Mouse (Mus musculus) embryo, embryonic 10 days (tissue): ENCODE results near the gene Mettl7a2.
"Not testable (repeated sequence)": the region's sequence is repeated elsewhere in the genome, so short reads cannot be mapped to it uniquely, and the experiment has no call there.

Experiments used
- DNase-seq: peaks from one replicate; pipeline ENCODE4 v3.0.0-alpha.2; 2015; ENCODE audit warnings: low spot score

Gene Mettl7a2

DNA sequence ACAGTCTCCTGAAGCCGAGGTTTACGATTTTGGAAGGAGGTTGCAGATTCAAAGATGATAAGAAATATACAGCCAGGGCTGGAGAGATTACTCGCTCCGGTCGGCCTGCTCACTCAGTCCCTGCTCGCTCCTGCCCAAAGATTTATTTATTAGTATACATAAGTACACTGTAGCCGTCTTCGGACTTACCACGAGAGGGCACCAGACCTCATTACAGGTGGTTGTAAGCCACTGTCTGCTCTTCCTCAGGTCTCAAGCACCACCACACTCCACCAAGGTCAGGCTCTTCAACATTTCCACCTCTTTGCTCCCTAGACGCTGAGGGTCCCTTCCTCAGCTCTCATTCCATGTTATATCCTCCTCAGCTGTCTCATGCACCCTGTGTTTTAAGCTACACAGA lies 15.2 kb upstream of the Mettl7a2 start:
- DNase-seq = peak; percentile 76

DNA sequence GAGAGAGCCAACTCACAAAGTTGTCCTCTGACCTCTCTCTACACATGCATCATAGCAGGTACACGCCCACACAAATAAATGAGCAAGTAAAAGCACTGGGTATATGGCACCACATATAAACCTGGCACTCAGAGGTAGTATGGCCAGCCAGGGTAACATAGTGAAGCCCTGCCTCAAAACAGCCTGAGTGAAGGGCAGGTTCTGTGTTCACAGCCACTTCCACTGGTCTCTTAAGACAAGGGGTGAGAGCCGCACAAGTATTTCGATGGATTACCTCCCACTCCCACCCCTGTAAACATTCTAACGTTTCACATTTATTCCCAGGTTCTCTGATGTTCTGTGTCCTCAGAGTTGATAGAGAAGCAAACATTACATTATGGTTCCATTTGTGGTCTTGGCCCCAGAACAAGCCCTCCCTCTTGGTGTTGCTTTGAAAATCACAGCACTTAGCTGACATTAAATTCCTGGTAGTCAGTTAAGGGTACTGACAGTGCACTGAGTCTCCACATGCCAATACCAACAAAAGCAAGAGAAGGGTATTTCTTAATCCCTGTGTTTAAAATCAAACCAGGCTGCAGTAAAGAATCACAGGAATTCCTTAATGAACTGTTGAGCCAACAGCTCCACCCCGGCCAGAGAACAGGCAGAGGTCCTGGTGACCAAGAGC lies 11.6 kb upstream of the Mettl7a2 start:
- DNase-seq = not testable (repeated sequence)

DNA sequence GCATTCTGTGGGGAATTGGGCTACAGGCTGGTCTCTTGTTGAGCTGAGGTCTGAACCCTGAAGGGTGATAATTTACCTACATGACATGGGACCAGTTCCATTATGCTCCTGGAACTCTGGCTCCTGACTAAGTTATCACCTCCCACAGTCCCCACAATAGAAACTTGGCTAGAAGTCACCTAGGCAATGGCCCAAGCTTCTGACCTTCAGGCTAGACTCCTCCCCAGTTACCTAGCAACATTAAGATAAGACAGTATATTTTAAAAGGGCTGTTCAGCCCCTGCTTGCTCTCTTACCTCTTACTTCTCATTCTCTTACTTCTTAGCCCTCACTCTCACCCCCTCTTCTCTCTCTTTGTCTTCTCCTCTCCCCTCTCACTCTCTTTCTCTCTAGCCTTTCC lies 7.5 kb upstream of the Mettl7a2 start:
- DNase-seq = no peak

DNA sequence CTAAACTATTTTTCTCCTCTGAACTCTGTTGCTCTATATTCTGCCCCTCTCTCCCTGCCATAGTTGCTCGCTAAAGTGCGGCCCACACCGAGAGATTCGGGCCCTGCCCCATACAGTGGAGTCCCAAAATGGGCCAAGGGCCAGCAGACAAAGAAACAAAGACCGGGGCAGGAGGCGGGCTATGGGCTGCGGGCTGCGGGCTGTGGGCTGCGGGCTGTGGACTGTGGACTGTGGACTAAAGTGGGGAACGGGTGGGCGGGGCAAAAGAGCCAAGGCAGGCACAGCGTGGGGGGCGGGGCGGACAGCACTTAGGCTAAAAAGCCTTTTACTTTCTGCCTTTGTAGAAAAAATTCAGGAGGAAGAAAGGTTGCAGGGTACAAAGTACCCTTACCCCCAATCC lies 6.2 kb upstream of the Mettl7a2 start:
- DNase-seq = no peak

DNA sequence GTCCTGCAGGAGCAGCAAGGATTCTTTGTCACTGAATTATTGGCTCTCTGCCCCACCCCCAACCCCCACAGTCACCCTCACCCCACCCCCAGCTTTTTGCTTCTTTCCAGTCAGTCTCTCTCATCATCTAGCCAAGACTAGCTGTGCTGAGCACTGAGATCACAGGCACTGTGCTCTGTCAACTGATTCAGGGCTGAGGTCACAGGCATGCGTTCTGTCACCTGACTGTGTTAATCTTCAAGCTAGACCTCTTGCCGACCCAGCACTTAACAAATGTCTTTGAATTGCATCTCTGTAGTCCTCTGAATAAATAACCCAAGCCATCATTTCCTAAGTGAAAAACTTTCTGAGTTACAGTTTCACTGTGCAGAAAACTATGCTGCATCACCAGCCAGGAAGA lies 3.5 kb upstream of the Mettl7a2 start:
- DNase-seq = no peak

DNA sequence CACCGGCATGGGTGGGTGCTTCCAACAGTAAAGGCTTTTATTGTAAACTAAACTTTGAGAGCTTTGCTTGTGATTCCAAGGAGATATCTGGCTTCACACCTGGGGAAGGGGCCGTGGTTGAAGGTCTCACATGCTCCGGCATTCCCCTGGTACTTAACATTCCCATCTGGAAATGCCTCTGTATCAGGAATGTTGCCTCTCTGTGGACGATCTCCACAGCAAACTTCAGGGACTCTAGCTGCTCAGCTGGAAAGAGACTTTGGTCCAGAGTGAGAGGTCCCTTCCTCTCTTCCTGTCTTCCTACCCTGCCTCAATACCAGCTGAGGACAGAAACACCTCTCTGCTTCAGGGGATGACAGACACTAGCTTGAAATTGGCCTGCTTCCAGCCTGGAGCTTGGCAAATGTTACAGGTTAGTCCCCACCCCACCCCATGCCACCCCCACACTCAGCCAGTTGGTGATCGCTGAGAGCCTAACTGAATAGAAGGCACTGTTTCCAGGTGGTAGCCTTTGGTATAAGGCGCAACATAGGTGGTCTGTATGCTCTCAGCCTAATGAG lies 1.4 kb upstream of the Mettl7a2 start:
- peak; percentile 13 for DNase-seq

DNA sequence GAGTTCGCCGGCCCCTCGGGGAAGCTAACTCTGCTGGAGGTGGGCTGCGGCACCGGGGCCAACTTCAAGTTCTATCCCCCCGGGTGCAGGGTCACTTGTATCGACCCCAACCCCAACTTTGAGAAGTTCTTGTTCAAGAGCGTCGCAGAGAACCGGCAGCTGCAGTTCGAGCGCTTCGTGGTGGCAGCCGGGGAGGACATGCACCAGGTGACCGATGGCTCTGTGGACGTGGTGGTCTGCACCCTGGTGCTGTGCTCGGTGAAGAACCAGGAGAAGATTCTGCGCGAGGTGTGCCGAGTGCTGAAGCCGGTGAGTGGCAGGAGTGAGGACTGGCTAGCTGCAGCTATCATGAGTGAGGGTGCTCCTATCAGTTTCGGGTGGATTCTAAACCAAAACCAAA lies 399 bp downstream of the Mettl7a2 start:
- DNase-seq = not testable (repeated sequence)

DNA sequence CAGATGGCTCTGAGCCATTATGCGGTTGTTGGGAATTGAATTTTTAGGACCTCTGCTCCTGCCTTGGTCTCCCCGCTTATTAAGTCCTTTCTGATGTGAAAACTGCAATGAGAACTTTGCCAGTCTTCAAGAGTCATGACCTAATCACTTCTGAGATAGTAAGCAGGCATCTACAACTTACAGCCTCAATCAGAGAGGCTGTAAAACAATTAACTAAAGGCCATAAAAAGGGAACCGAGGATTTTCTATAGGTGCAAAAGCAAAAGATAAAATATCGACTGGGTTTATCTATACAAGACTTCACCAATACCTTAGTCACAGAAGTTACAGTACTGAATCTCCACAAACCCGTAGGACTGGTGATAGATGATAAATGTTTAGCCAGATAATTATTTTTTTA lies 2.9 kb downstream of the Mettl7a2 start:
- DNase-seq = no peak

DNA sequence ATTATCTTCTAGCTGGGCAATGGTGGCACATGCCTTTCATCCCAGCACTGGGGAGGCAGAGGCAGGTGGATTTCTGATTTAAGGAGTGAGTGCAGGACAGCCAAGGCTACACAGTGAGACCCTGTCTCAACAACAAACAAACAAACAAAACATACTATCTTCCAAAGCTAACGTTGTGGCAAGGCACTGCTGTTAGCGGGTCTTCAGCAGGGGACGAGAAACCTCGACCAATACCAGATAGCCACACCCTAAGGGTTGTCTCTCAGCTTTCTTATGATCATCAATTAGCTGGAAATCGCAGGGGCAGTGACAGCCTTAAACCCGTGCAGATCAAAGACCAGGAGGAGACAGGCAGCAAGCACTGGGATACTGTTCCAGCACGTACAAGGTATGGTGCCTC lies 11.2 kb downstream of the Mettl7a2 start, which contains the start of gene Higd1c:
Gene Higd1c, plus strand, starts transcription at position 301 of the 400 bp plus-strand sequence.
- no peak for DNase-seq

DNA sequence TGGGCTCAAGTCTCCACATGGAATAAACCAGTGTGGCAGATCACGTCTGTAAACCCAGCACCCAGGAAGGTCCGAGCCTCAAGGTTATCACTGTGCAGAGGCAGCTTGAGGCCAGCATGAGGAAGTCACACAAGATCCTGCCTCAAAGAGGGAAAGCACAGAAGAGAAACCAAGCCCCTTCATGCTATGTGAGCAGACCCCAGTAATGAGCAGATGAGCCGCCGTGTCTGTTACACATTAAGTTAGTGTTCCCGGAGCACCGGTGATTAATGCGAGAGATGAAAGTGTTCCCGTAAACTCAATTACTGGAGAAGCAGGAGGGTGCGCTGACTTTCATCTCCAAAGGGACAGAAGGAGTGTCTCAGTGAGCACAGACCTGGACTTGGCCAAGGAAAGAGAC lies 13.0 kb downstream of the Mettl7a2 start:
- DNase-seq = not testable (repeated sequence)

DNA sequence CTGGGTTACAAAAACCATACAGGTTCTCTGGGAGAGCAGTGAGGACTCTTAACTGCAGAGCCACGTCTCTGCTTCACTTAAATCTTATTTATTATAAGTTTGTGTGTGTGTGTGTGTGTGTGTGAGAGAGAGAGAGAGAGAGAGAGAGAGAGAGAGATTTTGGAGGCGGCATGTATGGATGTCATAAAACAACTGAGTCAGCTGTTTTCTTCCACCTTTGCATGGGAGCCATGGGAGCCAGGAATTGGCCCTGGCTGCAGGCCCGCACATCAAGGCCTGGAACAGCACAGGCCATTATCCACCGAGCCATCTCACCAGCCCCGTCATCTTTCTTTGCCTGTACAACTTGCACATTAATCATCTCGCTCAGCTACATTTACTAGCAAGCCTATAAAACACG lies 14.1 kb downstream of the Mettl7a2 start:
- no peak for DNase-seq

DNA sequence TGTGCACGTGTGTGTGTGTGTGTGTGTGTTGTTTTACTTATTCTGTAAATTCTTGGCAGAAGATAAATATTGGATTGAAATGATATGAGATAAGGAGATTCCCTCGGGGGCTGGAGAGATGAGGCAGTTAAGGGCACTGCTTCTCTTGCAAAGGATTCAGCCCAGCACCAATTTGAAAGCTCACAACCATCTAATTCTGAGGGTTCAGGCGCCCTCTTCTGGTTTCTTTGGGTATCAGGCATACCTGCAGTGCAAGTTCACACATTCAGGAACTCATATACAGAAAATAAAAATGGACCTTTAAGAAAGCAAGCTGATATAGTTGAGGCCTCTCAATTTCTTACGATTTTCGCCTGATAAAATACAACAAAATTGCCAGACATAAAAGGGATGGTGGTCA lies 22.1 kb downstream of the Mettl7a2 start:
- DNase-seq = peak; percentile 70

DNA sequence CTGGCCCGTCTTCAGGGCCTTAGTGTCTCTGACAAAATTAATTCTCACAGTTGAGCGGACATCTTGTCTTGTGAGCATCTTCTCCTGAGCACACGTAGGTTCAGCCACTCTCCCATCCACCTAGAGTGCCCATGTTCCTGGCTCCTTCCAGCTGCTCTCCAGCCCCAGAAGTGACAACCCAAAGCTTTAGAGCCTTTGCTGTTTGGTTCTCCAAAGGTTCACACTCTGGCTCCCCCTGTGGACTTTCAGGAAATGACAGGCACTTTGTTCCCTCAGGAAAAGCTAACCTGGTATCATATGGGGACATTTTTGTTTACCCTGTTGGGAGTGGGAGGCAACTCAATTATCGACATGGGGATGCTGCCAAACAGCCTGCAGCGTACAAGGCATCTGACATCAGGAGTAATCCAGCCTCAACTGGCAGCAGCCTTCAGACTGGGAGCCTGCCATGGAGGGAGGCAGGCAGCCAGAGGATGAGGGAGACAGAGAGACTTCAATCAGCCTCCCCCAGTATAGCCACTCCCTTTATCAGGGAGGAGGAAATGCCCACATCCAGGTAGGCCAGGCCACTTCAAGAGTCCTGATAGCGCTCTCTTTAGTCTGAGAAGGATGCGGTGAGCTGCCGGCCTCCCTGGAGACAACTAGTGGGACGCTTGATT lies 25.0 kb downstream of the Mettl7a2 start:
- not testable (repeated sequence) for DNase-seq

DNA sequence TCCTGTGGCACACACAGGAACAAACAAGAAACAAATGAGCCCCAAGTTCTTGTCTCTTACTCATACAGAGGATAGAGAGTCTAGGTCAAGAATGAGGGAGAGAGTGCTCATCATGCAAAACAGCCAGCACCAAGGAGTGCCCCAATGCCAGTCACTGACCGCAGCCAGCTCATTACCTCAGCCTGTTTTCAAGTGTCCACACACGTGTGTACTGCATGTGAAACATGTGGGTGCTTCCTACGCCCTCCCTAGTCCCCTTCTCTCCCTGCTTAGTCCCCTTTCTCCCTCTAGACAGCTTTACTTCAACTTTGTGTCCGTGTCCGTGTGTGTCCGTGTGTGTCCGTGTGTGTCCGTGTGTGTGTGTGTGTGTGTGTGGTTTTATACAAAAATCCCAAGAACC lies 26.7 kb downstream of the Mettl7a2 start:
- DNase-seq = no peak

DNA sequence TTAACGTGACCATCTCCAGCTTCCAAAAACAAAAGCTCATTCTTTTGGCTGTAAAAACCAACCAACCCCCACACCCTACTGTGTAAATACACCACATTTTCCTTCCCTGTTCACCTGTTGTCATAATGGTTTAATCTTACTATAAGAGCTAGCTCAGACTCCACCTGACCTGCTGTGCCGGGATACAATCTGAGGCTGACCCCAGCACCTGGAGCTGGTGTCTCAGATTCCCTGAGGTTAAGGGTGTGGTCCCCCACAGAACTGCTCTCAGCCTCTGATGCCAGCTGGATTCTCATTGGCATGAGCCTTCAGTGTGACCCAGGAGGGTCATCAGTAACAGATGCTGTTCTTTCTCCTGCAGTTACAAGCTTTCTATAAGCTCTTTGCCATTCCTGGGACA lies 27.1 kb downstream of the Mettl7a2 start:
- DNase-seq = no peak

DNA sequence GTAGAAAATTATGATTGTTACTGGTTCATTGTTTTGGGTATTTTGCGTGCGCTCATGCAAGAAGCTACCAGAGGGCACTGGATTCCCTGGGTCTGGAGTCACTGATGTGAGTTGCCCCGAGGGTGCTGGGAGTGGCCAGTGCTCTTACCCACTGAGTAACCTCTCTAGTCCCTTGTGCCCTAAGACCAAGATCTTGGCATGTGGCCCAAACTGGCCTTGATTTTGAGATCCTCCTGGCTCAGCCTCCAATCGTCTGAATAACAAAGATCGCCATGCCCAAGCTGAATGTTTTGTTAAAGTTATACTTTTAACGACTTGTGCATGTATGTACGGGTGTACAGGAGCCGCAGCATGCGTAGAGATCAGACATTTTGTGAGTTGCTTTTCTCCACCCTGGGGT lies 32.7 kb downstream of the Mettl7a2 start:
- DNase-seq = no peak

DNA sequence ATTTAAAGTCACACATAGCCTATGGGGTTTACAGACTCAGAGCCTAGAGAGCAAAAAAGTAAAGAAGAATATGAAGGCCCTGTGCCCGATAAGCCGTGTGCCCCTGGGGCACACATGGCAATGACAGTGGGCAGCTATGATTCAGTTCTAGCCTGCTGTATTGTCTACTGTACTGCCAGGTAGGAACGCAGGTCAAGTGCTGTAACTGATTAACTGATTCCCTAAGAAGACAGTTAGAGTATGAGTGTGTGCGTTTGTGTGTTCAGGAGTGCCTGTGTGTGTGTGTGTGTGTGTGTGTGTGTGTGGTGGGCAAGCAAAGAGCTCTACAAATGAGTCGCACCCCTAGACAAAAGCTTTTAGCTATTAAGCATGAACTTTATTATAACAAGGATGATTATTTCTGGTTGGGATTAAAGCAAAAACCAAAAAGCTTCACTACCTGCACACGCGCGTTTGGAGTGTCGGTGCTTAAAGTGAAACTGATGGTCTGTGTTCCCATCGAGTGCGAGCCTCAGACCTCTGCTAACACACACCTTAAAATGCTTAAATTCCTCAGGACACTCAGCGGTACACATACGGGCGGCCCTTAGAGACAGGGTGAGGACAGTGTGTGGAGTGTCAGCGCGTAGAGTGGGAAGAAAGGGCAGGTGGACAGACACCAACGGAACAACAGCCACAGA lies 34.7 kb downstream of the Mettl7a2 start:
- DNase-seq = no peak

DNA sequence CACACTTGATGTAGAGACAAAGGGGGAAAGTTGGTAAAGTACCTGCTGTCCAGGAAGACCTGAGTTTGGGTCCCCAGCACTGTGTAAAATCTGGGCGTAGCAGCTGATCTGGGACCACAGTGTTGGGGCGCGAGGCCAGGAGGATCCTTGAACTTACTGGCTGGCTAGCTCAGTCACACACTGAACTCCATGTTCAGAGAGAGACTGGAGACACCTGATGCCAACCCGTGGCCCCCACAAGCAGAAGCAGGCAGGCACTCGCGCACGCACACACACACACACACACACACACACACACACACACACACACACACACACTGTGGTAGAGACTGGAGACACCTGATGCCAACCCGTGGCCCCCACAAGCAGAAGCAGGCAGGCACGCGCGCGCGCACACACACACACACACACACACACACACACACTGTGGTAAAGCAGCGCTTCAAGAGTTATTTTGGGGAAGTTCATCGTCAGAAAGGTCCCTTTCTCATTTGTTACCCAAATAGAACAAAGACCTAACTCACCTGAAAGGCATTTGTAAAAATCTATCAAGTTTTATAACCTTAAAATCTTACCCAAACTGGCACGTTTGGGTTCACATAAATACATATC lies 35.3 kb downstream of the Mettl7a2 start:
- DNase-seq = no peak

DNA sequence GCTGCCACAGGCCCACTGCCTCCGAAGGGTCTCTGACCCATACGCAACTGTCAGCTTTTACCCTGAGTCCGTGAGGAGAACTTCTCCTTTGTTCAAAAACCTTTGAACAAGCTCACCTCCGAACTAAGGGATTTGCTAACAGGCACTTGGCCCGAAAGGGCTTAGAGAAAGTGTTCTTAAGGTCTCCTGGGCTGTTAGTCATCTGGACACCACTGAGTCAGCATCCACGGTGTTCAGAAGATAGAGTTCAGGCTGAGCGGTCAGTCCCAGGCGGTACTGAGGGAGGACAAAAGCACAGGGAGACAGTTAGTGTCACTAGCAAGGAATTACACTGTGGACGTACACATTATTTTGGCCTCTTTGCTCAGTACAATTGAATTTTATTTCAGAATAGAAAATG lies 35.9 kb downstream of the Mettl7a2 start:
- DNase-seq = no peak

DNA sequence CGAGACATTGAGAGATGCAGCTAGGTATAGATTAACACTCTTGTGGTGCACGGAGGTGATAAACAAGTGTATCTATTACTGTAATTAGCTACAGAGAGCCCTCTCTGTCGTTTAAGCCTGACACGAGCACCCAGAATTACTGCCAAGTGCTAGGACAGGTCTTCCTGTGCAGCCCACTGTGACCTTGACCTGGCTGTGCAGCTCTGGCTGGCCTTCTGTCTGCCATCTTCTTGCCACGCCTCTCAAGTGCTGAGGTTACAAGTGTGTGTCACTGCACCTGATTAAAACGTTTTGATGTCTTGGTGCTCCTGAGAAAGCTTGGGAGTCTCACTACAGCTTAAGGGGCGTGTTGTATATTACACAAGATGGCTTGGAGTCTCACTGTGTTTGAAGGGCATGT lies 38.1 kb downstream of the Mettl7a2 start:
- no peak for DNase-seq

DNA sequence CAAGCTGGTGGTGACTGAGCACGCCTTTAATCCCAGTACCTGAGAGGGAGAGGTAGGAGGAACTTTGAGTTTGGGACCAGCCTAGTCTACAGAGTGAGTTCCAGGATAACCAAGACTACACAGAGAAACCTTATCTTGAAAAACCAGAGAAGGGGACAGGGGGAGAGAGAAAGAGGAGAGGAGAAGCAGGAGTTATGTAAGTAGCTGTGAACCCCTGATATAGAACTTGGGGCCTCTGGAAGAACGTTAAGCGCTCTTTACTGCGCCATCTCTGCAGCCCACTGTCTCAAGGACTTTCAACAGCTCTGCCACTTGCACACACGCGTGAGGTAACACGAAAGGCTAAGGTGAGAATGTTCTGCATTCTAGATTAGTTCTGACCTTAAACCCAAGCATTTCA lies 38.6 kb downstream of the Mettl7a2 start:
- DNase-seq = no peak

DNA sequence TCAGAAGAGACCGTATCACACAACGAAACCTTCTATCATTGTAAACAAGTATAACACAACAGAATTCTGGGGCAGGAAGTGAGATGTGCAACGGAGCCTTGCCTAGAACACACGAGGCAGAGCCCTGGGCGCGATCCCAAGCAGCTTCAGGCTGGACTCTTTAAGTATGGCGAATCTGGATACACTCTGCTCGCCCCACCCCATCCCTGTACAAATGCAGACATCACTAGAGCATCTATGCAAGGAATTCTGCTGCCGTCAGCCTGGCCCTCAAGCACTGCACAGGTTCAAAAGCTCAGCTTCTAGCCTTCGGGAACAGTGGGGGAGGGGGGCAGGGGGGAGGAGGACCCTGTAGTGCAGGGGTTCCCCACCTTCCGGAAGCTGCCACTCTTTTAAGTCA lies 40.0 kb downstream of the Mettl7a2 start:
- no peak for DNase-seq

DNA sequence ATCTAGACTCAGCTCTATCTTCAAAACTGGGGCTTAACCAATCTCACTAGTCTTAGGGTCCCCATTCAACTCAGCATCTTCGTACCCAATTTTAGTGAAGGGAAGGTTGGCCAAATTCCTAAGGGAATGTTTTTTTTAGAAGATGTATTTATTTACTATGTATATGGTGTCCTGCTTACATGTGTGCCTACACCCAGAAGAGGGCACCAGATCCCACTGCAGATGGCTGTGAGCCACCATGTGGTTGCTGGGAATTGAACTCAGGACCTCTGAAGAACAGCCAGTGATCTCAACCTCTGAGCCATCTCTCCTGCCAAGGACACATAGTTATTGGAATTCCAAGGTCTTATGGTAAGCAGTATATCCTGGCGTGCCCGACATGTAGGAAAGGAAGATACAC lies 42.6 kb downstream of the Mettl7a2 start:
- no peak for DNase-seq
